Mouse (Mus musculus) lung, postnatal 4 days (tissue): ENCODE results near the gene Krt82.

ENCODE experiments used
- DNase-seq, 2 experiments: peaks; one replicate each; pipeline ENCODE4 v3.0.0; 2021

Gene Krt82

GRCm38 (mm10) chr15:101508247-101508646 is 42.2 kb downstream of the Krt82 start:
- peak in 1 of 2 experiments; percentile 50 for DNase-seq

- no peak for DNase-seq
Measured at GRCm38 (mm10) chr15:101506896-101507758, 43.3 kb downstream of the Krt82 start.

- peak in 1 of 2 experiments; percentile 37 for DNase-seq
Measured at GRCm38 (mm10) chr15:101497181-101497580, 53.3 kb downstream of the Krt82 start.

- DNase-seq: no peak
Measured at GRCm38 (mm10) chr15:101495266-101495665, 55.2 kb downstream of the Krt82 start.

- no peak for DNase-seq
Measured at GRCm38 (mm10) chr15:101494203-101494602, 56.3 kb downstream of the Krt82 start.

- DNase-seq: no peak
Measured at GRCm38 (mm10) chr15:101493713-101494112, 56.8 kb downstream of the Krt82 start.

- no peak for DNase-seq
Measured at GRCm38 (mm10) chr15:101492718-101493117, 57.7 kb downstream of the Krt82 start.

GRCm38 (mm10) chr15:101491431-101491830 is 59.0 kb downstream of the Krt82 start, which contains the start of gene Krt83:
Gene Krt83, minus strand, starts transcription at chr15:101491512.
- DNase-seq: no peak
